Mouse (Mus musculus) kidney, adult 2 months (tissue): Measurements from ENCODE around the gene Pygm. TPM values are rescaled to one million over a fixed set of nuclear protein-coding genes. Genes with fewer than 3 reads are reported as not detected.

Experiments used
- DNase-seq: peaks from one replicate; pipeline ENCODE4 v3.0.0; 2021
- H3K27ac ChIP-seq: fragments of 200-500 bp; 2 replicates; pipeline ENCODE4 v1.5.1; 2012; ENCODE audit warnings: low read depth, low read length, control low read depth, inconsistent platforms; ENCODE audit not compliant: insufficient read depth
- H3K27me3 ChIP-seq: fragments of 200-500 bp; replicated peaks from 2 replicates; pipeline ENCODE4 v1.6.1; 2012; ENCODE audit warnings: mild to moderate bottlenecking, moderate library complexity, low read length, inconsistent platforms; ENCODE audit not compliant: control insufficient read depth, insufficient read depth
- H3K36me3 ChIP-seq: fragments of 200-500 bp; 2 replicates; pipeline ENCODE4 v1.6.1; 2012; ENCODE audit warnings: mild to moderate bottlenecking, moderate library complexity, low read length, inconsistent platforms; ENCODE audit not compliant: control insufficient read depth, insufficient read depth
- H3K4me1 ChIP-seq: fragments of 200-500 bp; 2 replicates; pipeline ENCODE4 v1.6.1; 2011; ENCODE audit warnings: low read length; ENCODE audit not compliant: control insufficient read depth, insufficient read depth
- H3K4me3 ChIP-seq: fragments of 200-500 bp; 2 replicates; pipeline ENCODE4 v1.5.1; 2011; ENCODE audit warnings: mild to moderate bottlenecking, low read depth, low read length, control low read depth; ENCODE audit not compliant: insufficient read depth
- CTCF ChIP-seq: fragments of 200-500 bp; conservative IDR thresholded peaks from 2 replicates; pipeline ENCODE4 v1.5.1; 2011; ENCODE audit warnings: low read depth, mild to moderate bottlenecking, control low read depth, low read length, moderate library complexity, mixed read lengths; ENCODE audit not compliant: insufficient read depth, insufficient read length
- POLR2A ChIP-seq: fragments of 200-500 bp; IDR thresholded peaks from one replicate; pipeline ENCODE4 v1.6.1; 2011; ENCODE audit warnings: low read depth, low read length, control low read depth
- WGBS: fragments of 180-500 bp; shearing (Covaris S2); methylation state at CpG from one replicate; pipeline ENCODE4 v1.1.7; 2018; 5-methylcytosine and 5-hydroxymethylcytosine counted together
- polyA plus RNA-seq: library from polyadenylated mRNA; depleted of rRNA; stranded (reverse); fragments of >200 nt; gene quantifications from 2 replicates; pipeline ENCODE4 v1.2.3, GENCODE M21; 2012

Pygm gene
- polyA plus RNA-seq, 1 experiment, result 47.1 TPM

DNA sequence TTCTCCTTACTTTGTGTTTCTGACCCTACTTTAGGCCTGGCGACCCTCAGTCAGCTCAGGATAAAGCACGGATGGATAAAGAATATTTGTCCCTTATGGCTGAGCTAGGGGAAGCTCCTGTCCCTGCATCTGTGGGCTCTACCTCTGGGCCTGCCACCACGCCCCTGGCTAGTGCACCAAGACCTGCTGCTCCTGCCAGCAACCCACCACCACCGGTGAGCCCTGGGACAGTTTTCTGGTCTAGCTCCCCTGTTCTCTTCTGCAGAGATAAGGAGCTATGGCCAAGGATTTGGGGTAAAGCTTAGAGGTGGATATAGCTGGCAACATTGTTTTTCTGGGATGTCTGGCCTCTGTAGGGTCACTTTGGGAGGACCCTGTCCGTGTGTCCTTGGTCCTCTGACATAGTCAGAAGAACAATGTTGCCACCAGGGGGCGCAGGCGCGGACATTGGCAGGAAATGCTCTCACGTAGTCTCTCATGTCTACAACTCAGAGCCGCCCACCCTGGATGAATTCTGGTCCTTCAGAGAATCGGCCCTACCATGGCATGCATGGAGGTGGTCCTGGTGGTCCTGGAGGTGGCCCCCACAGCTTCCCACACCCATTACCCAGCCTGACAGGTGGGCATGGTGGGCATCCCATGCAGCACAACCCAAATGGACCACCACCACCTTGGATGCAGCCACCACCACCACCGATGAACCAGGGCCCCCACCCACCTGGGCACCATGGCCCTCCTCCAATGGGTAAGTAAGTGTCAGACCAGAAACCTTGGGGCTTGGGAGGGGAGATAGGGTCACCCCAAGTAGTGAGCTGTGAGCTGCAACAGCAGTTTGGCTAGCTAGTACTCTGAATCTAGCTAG, 10.4 kb upstream of the Pygm start:
- Histone ChIP-seq H3K27me3 (no peaks in the 10 kb centered on the region), H3K4me3 (no peak overlapping the region), H3K27ac (no peak overlapping the region), H3K36me3 (peaks cover 30% of the 10 kb centered on the region), H3K4me1 (no peaks in the 10 kb centered on the region)
- 50% methylated on average over 12 of the region's 12 CpGs for WGBS
- DNase-seq, result peak; percentile 79
- TF ChIP-seq CTCF (peak; percentile 71), POLR2A (no peak)

DNA sequence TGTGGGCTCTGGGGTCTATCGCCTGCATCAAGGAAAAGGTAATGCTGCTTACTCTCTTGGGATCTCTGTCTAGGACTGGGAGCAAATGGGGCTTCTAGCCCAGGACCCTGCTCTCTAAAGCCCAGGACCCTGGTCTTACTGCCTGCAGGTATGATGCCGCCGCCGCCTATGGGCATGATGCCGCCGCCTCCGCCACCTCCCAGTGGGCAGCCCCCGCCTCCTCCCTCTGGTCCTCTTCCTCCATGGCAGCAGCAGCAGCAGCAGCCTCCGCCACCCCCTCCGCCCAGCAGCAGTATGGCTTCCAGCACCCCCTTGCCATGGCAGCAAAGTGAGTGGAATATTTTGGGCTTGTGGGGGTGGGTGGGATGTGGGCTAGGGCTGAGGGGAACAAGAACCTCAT, 9.6 kb upstream of the Pygm start:
- Histone ChIP-seq H3K27me3 (no peaks in the 10 kb centered on the region), H3K4me1 (no peaks in the 10 kb centered on the region), H3K4me3 (no peak overlapping the region), H3K36me3 (peaks cover 27% of the 10 kb centered on the region), H3K27ac (no peak overlapping the region)
- TF ChIP-seq POLR2A (no peak), CTCF (no peak)
- 98% methylated on average over 10 of the region's 10 CpGs for WGBS
- DNase-seq, result no peak

DNA sequence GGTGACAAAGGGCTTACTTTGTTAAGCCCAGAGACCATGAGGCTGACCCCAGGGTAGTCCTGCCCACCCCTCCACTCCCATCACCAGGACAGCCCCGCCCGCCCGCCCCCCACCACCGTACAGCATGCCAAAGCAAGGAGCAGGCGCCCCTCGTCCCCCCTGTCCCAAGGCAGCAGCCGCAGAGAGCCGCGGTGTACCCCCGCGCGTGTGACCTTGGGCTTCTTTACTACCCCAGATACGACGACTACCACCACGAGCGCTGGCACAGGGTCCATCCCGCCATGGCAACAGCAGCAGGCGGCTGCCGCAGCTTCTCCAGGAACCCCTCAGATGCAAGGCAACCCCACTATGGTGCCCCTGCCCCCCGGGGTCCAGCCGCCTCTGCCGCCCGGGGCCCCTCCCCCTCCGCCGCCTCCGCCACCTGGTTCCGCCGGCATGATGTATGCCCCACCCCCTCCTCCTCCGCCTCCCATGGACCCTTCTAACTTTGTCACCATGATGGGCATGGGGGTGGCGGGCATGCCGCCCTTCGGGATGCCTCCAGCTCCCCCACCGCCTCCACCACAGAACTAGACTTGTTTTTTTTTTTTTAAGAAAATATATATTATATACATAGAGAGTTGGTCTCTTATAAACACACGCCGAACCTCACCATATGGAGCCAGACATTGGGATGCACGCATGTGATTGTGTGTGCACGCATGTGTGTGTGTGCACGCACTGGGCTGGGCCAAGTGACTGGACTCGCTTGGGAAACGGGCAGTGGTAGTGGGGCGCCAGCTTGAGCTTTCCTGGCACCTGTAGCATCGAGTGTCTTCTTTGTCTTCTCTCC, 8.6 kb upstream of the Pygm start:
- H3K4me3 ChIP-seq, result no peak overlapping the region
- no peak for DNase-seq
- no peaks in the 10 kb centered on the region for H3K27me3 ChIP-seq
- H3K27ac ChIP-seq, result no peak overlapping the region
- H3K36me3 ChIP-seq, result peaks cover 25% of the 10 kb centered on the region
- no peak for TF ChIP-seq CTCF
- TF ChIP-seq POLR2A, result no peak
- WGBS, result 93% methylated on average over 42 of the region's 42 CpGs
- no peaks in the 10 kb centered on the region for H3K4me1 ChIP-seq

DNA sequence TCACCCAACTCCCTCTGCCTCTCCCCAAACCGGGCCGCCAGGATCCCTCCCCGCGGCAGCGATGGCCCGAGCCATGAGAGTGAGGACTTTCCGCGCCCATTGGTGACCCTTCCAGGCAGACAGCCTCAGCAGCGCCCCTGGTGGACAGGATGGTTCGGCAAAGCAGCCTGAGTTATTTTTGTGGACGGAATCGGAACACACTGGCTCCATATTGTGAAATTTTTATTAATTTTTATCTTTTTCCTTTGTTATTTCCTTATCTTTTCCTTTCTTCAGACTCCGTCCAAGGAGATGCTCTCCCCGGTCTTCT, 8.0 kb upstream of the Pygm start:
- DNase-seq, result peak; percentile 55
- H3K4me3 ChIP-seq, result no peak overlapping the region
- no peaks in the 10 kb centered on the region for H3K4me1 ChIP-seq
- TF ChIP-seq POLR2A, result no peak
- TF ChIP-seq CTCF, result peak; percentile 59
- no peaks in the 10 kb centered on the region for H3K27me3 ChIP-seq
- no peak overlapping the region for H3K27ac ChIP-seq
- H3K36me3 ChIP-seq, result peaks cover 25% of the 10 kb centered on the region
- WGBS, result 67% methylated on average over 14 of the region's 14 CpGs

DNA sequence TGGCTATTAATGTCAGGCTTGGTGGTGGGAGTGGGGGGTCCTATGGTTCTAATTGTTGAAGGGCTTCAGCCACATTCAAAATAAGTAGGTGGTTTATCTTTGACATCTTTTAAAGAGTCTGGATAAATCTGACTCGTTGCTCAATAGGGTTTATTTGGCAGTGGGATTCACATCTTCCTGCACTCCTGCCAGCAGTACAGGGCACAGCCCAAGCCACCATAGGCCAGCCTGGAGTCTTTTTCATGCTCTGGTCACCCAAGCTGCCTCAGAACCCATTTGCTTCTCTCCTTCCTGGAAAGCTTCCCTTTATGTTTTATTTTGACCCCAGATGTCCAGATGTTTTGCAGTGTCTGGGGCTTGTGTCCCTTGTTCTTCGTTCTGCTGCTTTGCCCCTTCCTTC, 7.6 kb upstream of the Pygm start:
- peaks cover 22% of the 10 kb centered on the region for H3K36me3 ChIP-seq
- DNase-seq, result no peak
- no peak for TF ChIP-seq CTCF
- TF ChIP-seq POLR2A, result no peak

DNA sequence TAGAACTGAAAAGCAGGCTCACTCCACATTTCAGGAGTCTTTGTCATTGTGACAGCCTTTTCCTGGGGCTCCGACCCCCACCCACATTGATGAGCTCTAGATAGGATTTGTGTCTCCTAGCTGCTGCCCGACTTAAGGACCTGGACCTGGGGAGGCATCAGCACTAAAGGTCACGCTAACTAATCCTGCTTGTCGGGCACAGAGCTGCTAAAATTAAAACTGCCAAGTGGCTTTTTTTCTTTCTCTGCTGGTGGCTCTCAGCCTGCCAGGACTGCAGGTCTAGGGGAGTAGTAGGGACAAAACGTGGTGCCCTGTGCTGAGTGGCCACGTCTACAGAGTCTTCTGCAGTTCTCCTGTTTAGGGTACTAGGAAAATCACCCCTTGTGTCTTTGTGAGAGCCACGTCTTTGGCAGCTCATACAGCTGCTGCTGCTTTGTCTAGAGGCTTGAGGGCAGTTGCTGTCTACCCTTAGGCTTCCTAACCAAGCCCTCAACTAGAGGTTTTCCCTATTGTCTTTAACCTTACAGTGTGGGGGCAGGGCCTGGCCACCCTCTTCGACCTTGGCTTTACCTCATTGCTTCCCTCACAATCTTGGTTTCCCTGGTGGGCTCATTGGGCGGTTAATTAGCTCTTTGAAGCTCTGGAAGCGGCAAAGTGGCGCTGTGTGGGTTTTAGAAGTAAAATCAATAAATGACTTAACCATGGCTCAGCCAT, 6.7 kb upstream of the Pygm start:
- no peaks in the 10 kb centered on the region for H3K4me1 ChIP-seq
- 73% methylated on average over 11 of the region's 11 CpGs for WGBS
- no peak for DNase-seq
- H3K27me3 ChIP-seq, result no peaks in the 10 kb centered on the region
- peaks cover 20% of the 10 kb centered on the region for H3K36me3 ChIP-seq
- H3K27ac ChIP-seq, result no peak overlapping the region
- no peak for TF ChIP-seq CTCF
- no peak for TF ChIP-seq POLR2A
- no peak overlapping the region for H3K4me3 ChIP-seq

More for the DNA sequence above, 7.6 kb upstream of the Pygm start:
- H3K27ac ChIP-seq, result no peak overlapping the region
- H3K4me1 ChIP-seq, result no peaks in the 10 kb centered on the region
- H3K4me3 ChIP-seq, result no peak overlapping the region
- H3K27me3 ChIP-seq, result no peaks in the 10 kb centered on the region
- 65% methylated on average over 2 of the region's 2 CpGs for whole genome bisulfite sequencing
